Mouse (Mus musculus) heart, embryonic 11.5 days (tissue): ENCODE data around the gene Pax7. TPM values are rescaled to one million over a fixed set of nuclear protein-coding genes. Genes with fewer than 3 reads are reported as not detected.

ENCODE experiments used
- ATAC-seq: fragments of 200-750 bp; cut with Nextera tagmentation; replicated peaks from 2 replicates; pipeline ENCODE4 v1.8.0; 2017; ENCODE audit warnings: moderate library complexity; ENCODE audit not compliant: insufficient number of reproducible peaks, low FRiP score, low TSS enrichment
- H3K27ac ChIP-seq: fragments of 300-500 bp; sonication (generic); 2 replicates; pipeline ENCODE4 v1.5.1; 2014; ENCODE audit warnings: mild to moderate bottlenecking, low read depth, low read length
- H3K27me3 ChIP-seq: fragments of 300-500 bp; sonication (generic); 2 replicates; pipeline ENCODE4 v1.6.1; 2014; ENCODE audit warnings: mild to moderate bottlenecking, low read length, mixed read lengths; ENCODE audit not compliant: control insufficient read depth, insufficient read depth
- H3K36me3 ChIP-seq: fragments of 300-500 bp; sonication (generic); 2 replicates; pipeline ENCODE4 v1.6.1; 2014; ENCODE audit warnings: mild to moderate bottlenecking, low read length, moderate library complexity, mixed read lengths; ENCODE audit not compliant: control insufficient read depth, insufficient read depth
- H3K4me1 ChIP-seq: fragments of 300-500 bp; sonication (generic); 2 replicates; pipeline ENCODE4 v1.6.1; 2014; ENCODE audit warnings: low read length; ENCODE audit not compliant: control insufficient read depth, insufficient read depth
- H3K4me2 ChIP-seq: fragments of 300-500 bp; sonication (generic); 2 replicates; pipeline ENCODE4 v1.6.1; 2014; ENCODE audit warnings: mild to moderate bottlenecking, moderate library complexity
- H3K4me3 ChIP-seq: fragments of 300-500 bp; sonication (generic); 2 replicates; pipeline ENCODE4 v1.5.1; 2014; ENCODE audit warnings: low read depth, low read length
- H3K9ac ChIP-seq: fragments of 300-500 bp; sonication (generic); 2 replicates; pipeline ENCODE4 v1.6.1; 2014; ENCODE audit warnings: mild to moderate bottlenecking, low read depth, low read length, moderate library complexity
- H3K9me3 ChIP-seq: fragments of 300-500 bp; sonication (generic); replicated peaks from 2 replicates; pipeline ENCODE4 v1.6.1; 2016; ENCODE audit warnings: low read length; ENCODE audit not compliant: control insufficient read depth
- WGBS: fragments of 180-500 bp; shearing (Covaris S2); extraction: QIAGEN DNeasy Blood & Tissue Kit; methylation state at CpG from one replicate; pipeline ENCODE4 v1.1.7; 2014; ENCODE audit not compliant: insufficient replicate concordance; 5-methylcytosine and 5-hydroxymethylcytosine counted together
- polyA plus RNA-seq: library from polyadenylated mRNA; unstranded; fragments of >200 nt; fragmentation: Nextera tagmentation; extraction: Ambion mirVana; gene quantifications from 2 replicates; pipeline ENCODE4 v1.2.1, GENCODE M21; 2014

Pax7 gene
- polyA plus RNA-seq, 1 experiment from 2014 or later, result 0.04 TPM

DNA sequence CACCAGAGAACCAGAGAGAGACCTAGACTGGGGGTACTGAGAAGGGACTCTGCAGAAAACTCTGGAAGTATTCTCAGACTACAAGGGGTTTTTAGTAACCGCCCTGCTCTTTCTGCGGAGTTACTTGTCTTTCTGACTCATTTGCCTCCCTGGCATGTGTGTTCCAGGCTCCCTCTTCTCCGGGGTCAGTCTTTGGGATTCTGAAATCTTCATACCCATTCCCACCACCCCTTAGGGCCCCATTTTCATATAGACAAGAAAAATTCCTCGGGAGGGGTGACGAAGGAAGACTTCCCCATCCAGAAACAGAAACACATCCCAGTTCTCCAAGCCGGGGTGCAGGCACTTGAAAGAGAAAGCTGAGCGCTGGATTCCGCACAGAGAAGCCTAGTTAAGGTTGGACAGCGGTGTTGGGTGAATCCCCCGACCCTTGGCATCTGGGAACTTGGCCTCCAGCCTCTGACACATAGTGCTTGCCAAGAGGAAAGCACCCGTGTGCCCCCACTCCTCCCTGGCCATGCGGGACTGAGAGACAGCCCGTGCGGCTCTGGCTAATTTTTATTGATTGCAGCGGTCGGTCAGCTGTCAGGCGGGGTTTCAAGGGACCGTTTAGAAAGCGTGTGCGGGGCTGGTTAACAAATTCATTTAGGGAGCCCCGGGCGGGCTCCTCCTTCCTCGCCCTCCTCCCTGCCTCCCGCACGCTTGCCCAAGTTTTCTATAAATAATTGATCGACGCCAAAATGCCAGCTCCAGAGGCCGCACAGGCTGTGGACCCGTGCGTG is 5.6 kb downstream of the Pax7 start:
- Histone ChIP-seq H3K27me3 (peaks cover 100% of the 10 kb centered on the region), H3K9me3 (no peaks in the 10 kb centered on the region), H3K4me2 (no peak overlapping the region), H3K9ac (no peak overlapping the region), H3K4me3 (peak overlapping the region; percentile 16; the same call in 1 of the 2 replicates), H3K36me3 (no peaks in the 10 kb centered on the region), H3K4me1 (peaks cover 2% of the 10 kb centered on the region), H3K27ac (no peak overlapping the region)
- WGBS, result 2% methylated on average over 30 of the region's 30 CpGs
- no peak for ATAC-seq

DNA sequence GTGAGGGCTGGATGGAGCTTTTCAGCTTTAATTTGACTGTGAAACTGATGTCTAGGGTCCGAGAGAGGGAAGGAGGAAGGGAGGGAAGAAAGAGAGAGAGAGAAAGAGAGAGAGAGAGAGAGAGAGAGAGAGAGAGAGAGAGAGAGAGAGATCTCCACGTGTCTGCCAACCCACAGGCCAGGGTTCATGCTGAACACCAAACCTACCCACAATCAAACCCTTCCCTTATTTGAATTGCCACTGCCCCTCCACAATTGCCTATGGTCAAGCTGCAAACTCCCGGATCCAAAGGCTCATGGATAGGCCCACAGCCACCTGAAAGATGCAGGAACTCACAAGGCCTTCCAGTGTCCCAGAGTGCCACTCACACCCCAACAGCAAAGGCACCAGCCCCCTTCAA is 7.1 kb downstream of the Pax7 start:
- Histone ChIP-seq H3K27me3 (peaks cover 100% of the 10 kb centered on the region), H3K9me3 (no peaks in the 10 kb centered on the region), H3K4me1 (no peaks in the 10 kb centered on the region), H3K4me2 (no peak overlapping the region), H3K36me3 (no peaks in the 10 kb centered on the region), H3K9ac (no peak overlapping the region), H3K4me3 (no peak overlapping the region), H3K27ac (no peak overlapping the region)
- no peak for ATAC-seq
- 0% methylated on average over 3 of the region's 3 CpGs for WGBS

- peaks cover 100% of the 10 kb centered on the region for H3K27me3 ChIP-seq
- no peak overlapping the region for H3K9ac ChIP-seq
- WGBS, result 1% methylated on average over 14 of the region's 14 CpGs
- no peak for ATAC-seq
- no peaks in the 10 kb centered on the region for H3K9me3 ChIP-seq
- H3K36me3 ChIP-seq, result no peaks in the 10 kb centered on the region
- no peak overlapping the region for H3K4me3 ChIP-seq
- H3K27ac ChIP-seq, result no peak overlapping the region
- no peaks in the 10 kb centered on the region for H3K4me1 ChIP-seq
- no peak overlapping the region for H3K4me2 ChIP-seq
These were observed 7.8 kb downstream of the Pax7 start for GRCm38 (mm10) chr4:139825326-139826112.

GRCm38 (mm10) chr4:139824572-139825325 is 8.6 kb downstream of the Pax7 start:
- Histone ChIP-seq H3K4me1 (no peaks in the 10 kb centered on the region), H3K4me2 (no peak overlapping the region), H3K27me3 (peaks cover 100% of the 10 kb centered on the region), H3K9me3 (no peaks in the 10 kb centered on the region), H3K36me3 (no peaks in the 10 kb centered on the region), H3K9ac (no peak overlapping the region), H3K4me3 (no peak overlapping the region), H3K27ac (no peak overlapping the region)
- ATAC-seq, result no peak
- WGBS, result 1% methylated on average over 22 of the region's 22 CpGs

DNA sequence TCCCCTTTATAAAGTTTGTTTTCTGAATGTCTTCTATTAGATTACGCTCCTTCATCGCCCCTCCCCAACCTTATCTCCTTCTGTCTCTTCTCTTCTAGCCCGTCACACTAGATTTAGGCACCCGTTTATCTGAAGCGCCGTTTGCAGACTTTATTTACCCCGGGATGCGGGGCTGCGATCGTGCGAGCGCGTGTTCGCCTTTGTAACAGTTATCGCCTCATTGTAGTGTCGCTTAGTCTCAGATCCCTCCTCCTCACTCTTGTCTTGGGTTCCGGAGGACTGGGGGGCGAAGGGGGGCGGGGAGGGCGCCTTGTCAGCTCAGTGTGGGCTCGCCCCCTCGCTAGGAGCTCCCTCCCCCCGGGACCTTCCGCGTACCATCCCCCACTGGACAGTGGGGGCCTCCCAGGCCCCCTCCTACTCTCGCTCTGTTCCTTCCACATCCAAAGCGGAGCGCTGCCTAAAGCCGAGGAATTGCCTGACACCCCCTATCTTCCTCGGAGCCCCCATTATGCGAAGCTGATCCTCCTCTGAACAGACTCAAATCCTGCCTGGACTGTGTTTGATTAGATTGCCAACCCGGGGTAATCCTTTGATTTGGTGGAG is 9.4 kb downstream of the Pax7 start:
- no peak overlapping the region for H3K9ac ChIP-seq
- peaks cover 100% of the 10 kb centered on the region for H3K27me3 ChIP-seq
- no peaks in the 10 kb centered on the region for H3K4me1 ChIP-seq
- no peak for ATAC-seq
- WGBS, result under 1% methylated on average over 32 of the region's 32 CpGs
- no peak overlapping the region for H3K27ac ChIP-seq
- H3K36me3 ChIP-seq, result no peaks in the 10 kb centered on the region
- no peak overlapping the region for H3K4me2 ChIP-seq
- H3K9me3 ChIP-seq, result no peaks in the 10 kb centered on the region
- H3K4me3 ChIP-seq, result peak overlapping the region; percentile 10; the same call in 1 of the 2 replicates

- no peak for ATAC-seq
- Histone ChIP-seq H3K4me3 (peak overlapping the region; percentile 10; the same call in 1 of the 2 replicates), H3K4me2 (no peak overlapping the region), H3K9ac (no peak overlapping the region), H3K27me3 (peaks cover 100% of the 10 kb centered on the region), H3K9me3 (no peaks in the 10 kb centered on the region), H3K4me1 (no peaks in the 10 kb centered on the region), H3K27ac (no peak overlapping the region), H3K36me3 (no peaks in the 10 kb centered on the region)
- WGBS, result 1% methylated on average over 44 of the region's 44 CpGs
These were observed 10.0 kb downstream of the Pax7 start for GRCm38 (mm10) chr4:139823138-139823869.

DNA sequence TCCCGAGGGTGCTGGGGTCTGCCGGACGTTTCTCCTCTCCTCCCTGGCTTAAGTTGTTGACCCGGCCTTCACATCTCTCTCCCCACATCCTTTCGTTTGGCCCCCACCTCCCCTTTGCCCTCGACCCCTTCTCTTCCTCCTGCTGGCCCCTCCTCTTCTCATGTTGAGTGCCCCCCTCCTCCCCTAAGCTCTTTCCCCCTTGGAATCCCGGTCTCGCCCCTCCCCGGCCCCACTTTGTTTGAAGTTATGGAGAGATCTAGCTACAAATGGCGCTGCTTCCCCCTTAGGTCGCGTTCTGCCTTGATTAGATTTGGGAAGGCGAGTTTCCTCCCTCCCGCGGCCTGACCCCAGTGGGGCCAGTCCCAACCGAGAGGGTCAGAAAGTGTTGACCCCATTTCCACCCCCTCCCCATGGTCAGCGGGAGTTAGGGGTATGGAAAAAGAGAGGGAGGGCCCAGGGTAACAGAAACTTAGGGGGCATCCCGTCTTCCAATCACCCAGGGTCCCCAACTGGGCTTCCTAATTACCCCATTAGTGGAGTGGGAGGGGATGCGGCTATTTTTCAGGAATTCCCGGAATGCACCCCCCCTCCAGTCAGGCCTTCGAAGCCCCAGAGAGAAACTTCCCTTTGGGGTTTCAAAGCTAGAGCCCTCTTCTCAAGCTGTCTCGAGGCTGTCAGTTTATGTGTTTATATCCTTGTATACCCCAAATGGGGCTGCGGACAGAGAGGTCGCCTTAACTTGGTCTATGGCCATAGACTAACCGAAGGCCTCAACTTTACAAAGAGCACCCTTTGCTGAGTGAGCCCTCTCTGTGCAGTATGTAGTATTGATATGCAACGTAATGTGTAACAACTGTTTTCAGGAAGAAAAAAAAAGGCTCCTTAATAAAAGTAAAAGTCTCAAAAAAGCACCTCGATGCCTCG is 10.9 kb downstream of the Pax7 start:
- Histone ChIP-seq H3K9me3 (no peaks in the 10 kb centered on the region), H3K27ac (no peak overlapping the region), H3K9ac (no peak overlapping the region), H3K36me3 (no peaks in the 10 kb centered on the region), H3K4me3 (no peak overlapping the region), H3K4me2 (no peak overlapping the region), H3K4me1 (no peaks in the 10 kb centered on the region; the same call in 1 of the 2 replicates), H3K27me3 (peaks cover 100% of the 10 kb centered on the region)
- 1% methylated on average over 28 of the region's 28 CpGs for WGBS
- ATAC-seq, result no peak
